Mouse (Mus musculus) heart, postnatal 0 days (tissue): ENCODE measurements around the gene Dph5.

Source experiments
- CTCF ChIP-seq: IDR thresholded peaks from 2 replicates; pipeline ENCODE4 v1.5.1; 2016; ENCODE audit warnings: antibody characterized with exemption, control low read depth, low read depth
- EP300 ChIP-seq: IDR thresholded peaks from 2 replicates; pipeline ENCODE4 v1.6.1; 2016; ENCODE audit warnings: antibody characterized with exemption, low read depth

DNA sequence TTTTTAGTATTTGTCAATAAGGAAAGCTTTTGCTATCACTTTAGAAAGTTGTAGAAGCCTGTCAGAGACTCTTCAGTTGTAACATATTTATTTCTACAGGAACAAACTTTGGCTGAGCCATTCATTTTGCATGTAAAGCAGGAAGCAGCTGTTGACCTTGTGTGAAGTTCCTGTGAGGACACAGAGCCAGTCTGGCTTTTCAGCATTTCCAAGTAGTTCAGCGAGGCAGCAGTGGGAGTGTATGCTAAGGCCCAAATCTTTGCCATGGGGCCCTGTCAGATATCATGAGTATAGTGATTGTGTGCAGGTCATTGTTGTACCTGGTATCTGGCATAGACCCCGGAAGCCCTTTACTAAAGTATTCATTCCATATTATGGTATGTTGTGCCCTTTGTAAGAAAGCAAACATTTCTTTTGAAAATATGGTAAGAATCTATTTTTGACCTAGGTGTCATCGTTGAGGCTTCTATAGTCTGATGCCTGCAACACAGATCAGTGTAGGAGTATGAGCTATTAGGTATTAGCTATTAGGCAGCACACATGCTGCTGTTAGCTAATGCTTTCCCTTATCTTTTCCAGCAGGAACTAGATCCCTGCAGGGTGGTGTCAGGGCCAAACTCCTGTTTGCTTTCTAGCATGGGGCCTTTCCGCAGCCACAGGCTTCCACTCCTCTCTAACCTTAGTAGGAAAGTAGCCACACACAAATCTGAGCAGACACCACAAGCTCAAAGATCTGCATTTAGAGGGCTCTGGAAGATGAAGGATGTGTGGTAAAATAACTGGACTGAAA, 37.0 kb downstream of the Dph5 start:
- TF ChIP-seq EP300 (no peak), CTCF (no peak)
